In the genomic region with DNA sequence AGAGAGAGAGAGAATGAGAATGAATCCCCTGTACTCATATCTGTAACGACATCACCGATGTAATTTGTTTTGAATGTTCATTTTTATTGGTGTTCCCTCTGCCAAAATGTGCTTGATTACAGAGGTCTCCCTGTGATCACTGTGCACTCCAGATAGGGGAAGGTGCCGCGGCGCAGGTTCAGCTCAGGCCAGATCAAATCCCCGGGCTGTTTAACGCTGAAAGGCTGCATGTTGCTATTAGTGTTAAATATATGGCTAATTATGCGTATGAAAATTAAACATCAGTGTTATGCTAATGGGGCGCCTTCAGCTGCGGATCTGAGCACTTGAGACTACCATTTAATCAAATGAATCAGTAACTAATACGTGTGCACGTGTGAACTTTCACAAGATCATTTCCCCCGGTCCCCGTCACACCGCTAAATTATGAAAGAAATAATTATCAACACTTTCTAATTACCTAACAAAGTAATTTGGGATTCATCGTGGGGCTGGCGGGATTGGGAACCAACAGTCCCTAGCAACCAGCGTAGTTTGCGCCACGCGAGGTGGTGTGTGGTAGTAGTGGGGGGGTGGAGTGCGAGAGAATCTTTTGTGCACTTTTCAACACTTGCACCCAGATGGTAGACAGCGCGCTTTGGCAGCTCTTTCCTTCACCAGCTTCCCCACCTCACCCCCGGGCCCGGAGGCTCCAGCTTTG, we compare ENCODE assay signal across 8 mouse cellular contexts. TPM values are rescaled to one million over a fixed set of nuclear protein-coding genes. Genes with fewer than 3 reads are reported as not detected.
DNase-seq lines count a peak whose midpoint lies in the region; ATAC-seq and TF ChIP-seq lines count a peak whose summit lies in the region.

Gene Dlx1 (plus strand): TSS at position 100 of the 700 bp plus-strand sequence.

- peak within 1 kb of the TSS; percentile 52 for H3K4me3 ChIP-seq in heart, embryonic 12.5 days
- peak within 1 kb of the TSS; percentile 55 to 73 for H3K4me3 ChIP-seq in ES-E14 (ENCODE audit: insufficient read depth in 1 of 2, low read depth in 1 of 2, low read length in 2 of 2, poor library complexity in 1 of 2, severe bottlenecking in 1 of 2)
- peak within 1 kb of the TSS; percentile 47 for H3K4me3 ChIP-seq in forebrain, postnatal 0 days (ENCODE audit: low read depth, low read length)

- in situ Hi-C loops in ES-E14 (cut with MboI; ENCODE audit: low sequenced_read_pairs in 2 of 2, unreplicated experiment in 2 of 2), result loop anchor here (10.0 to 25.0 kb wide), 2 partner anchors 1053 to 1941 kb away; partner anchors contain the start of genes Lrp2 (in 1 of the 2) and Sp5 (in 1 of the 2)

- peak within 1 kb of the TSS; percentile 93 for H3K4me2 ChIP-seq in heart, embryonic 12.5 days
- peak within 1 kb of the TSS; percentile 63 for H3K4me2 ChIP-seq in forebrain, postnatal 0 days (ENCODE audit: low read depth)

- ATAC-seq in heart, embryonic 12.5 days (ENCODE audit: insufficient number of reproducible peaks, low FRiP score), result no peak
- ATAC-seq in forebrain, postnatal 0 days, result peak; percentile 66
- no peak for ATAC-seq in erythroid progenitor cell, adult 5-6 weeks (replicated peaks; ENCODE audit: low FRiP score, poor library complexity, severe bottlenecking)

- peaks cover 93% of the 10 kb centered on the region for H3K27me3 ChIP-seq in heart, embryonic 12.5 days (replicated peaks)
- peaks cover 43% of the 10 kb centered on the region for H3K27me3 ChIP-seq in forebrain, postnatal 0 days (ENCODE audit: insufficient read depth, low read length)

- no peaks in the 10 kb centered on the region for H3K36me3 ChIP-seq in heart, embryonic 12.5 days
- H3K36me3 ChIP-seq in ES-E14 (ENCODE audit: control insufficient read depth, insufficient read depth, low read length, poor library complexity, severe bottlenecking), result no peaks in the 10 kb centered on the region
- H3K36me3 ChIP-seq in forebrain, postnatal 0 days (ENCODE audit: insufficient read depth), result no peaks in the 10 kb centered on the region

- H3K4me1 ChIP-seq in heart, embryonic 12.5 days (replicated peaks), result peaks cover 21% of the 10 kb centered on the region
- peaks cover 0 to 8% of the 10 kb centered on the region in 2 experiments; a peak in 1 of 4 replicates for H3K4me1 ChIP-seq in ES-E14 (ENCODE audit: control insufficient read depth in 2 of 2, insufficient read depth in 2 of 2, low read length in 2 of 2, poor library complexity in 1 of 2)
- peaks cover 3% of the 10 kb centered on the region; the same call in 1 of the 2 replicates for H3K4me1 ChIP-seq in forebrain, postnatal 0 days (ENCODE audit: insufficient read depth)

- H3K9ac ChIP-seq in heart, embryonic 12.5 days, result no peak within 1 kb of the TSS
- H3K9ac ChIP-seq in ES-E14 (ENCODE audit: insufficient read depth, low read depth, low read length, poor library complexity, severe bottlenecking), result peak within 1 kb of the TSS; percentile 29; the same call in 1 of the 2 replicates
- peak within 1 kb of the TSS; percentile 71 for H3K9ac ChIP-seq in forebrain, postnatal 0 days

- no peaks in the 10 kb centered on the region for H3K9me3 ChIP-seq in heart, embryonic 12.5 days (replicated peaks)
- H3K9me3 ChIP-seq in ES-E14 (ENCODE audit: control insufficient read depth, insufficient read depth, low read depth, low read length), result no peaks in the 10 kb centered on the region
- no peaks in the 10 kb centered on the region for H3K9me3 ChIP-seq in forebrain, postnatal 0 days (ENCODE audit: low read length)

- no peak for DNase-seq in heart, adult 9 months (ENCODE audit: low spot score in 2 of 2)
- no peak for DNase-seq in ES-E14 (ENCODE audit: low read depth, low spot score)
- DNase-seq in forebrain, postnatal 0 days, result peak; percentile 77
- DNase-seq in left cerebral cortex, postnatal 4 days, result no peak
- DNase-seq in retina, postnatal 1 day, result peak; percentile 55
- no peak for DNase-seq in urinary bladder, postnatal 4 days (ENCODE audit: low spot score in 2 of 2)

- H3K27ac ChIP-seq in heart, embryonic 12.5 days (ENCODE audit: poor library complexity, severe bottlenecking), result no peak within 1 kb of the TSS
- H3K27ac ChIP-seq in ES-E14 (ENCODE audit: insufficient read depth, low read depth, low read length, poor library complexity, severe bottlenecking), result no peak within 1 kb of the TSS
- peak within 1 kb of the TSS; percentile 92 for H3K27ac ChIP-seq in forebrain, postnatal 0 days (ENCODE audit: low read depth, low read length)

- 2% methylated on average over 26 of the region's 26 CpGs for WGBS in heart, embryonic 12.5 days
- WGBS in forebrain, postnatal 0 days, result under 1% methylated on average over 26 of the region's 26 CpGs

- intact Hi-C loops in left cerebral cortex, postnatal 4 days (cut with DNase I), result loop anchor here (10.0 kb wide), 1 partner anchor 273 kb away; no protein-coding TSS in a partner anchor

- TF ChIP-seq CTCF in forebrain, postnatal 0 days (IDR thresholded peaks at IDR 0.05; ENCODE audit: low read depth), result 0 out of 2 replicates have a peak, but pooled peaks have one; percentile 2

TF ChIP-seq in ES-E14, 5 proteins besides CTCF, POLR2A, EP300 and RAD21:
- TF ChIP-seq HCFC1 (IDR thresholded peaks at IDR 0.05; ENCODE audit: borderline replicate concordance, insufficient read depth, low read length), result no peak
- no peak for TF ChIP-seq CHD2 (IDR thresholded peaks at IDR 0.05; ENCODE audit: low read depth, low read length)
- no peak for TF ChIP-seq ZC3H11A (IDR thresholded peaks at IDR 0.05; ENCODE audit: borderline replicate concordance, low read depth, low read length)
- no peak for TF ChIP-seq MAFK (IDR thresholded peaks at IDR 0.05; ENCODE audit: insufficient read depth, low read depth, low read length)
- no peak for TF ChIP-seq ZNF384 (IDR thresholded peaks at IDR 0.05; ENCODE audit: low read depth, low read length)
TF ChIP-seq in ES-E14: peak in this region for 0.

RNA-seq across cellular contexts. Expression of gene Dlx1, which starts in this region (rescaled TPM):
- polyA plus RNA-seq in heart, embryonic 12.5 days (2016; fragmentation: Nextera tagmentation; extraction: Ambion mirVana), result 0.08 and 0.47 TPM in 2 replicates
- 0.27 and 0.32 TPM in 2 replicates for total RNA-seq in ES-E14 (2012; rRNA removed)
- 73.5 and 80.2 TPM in 2 replicates for total RNA-seq in forebrain, postnatal 0 days (2014; rRNA removed)
- 105 and 139 TPM in 2 replicates for polyA plus RNA-seq in forebrain, postnatal 0 days (2015; fragmentation: Nextera tagmentation; extraction: Ambion mirVana)
- 10 to 100 TPM; 52.3 to 63.1 TPM for total RNA-seq in left cerebral cortex, postnatal 4 days (2021)
- total RNA-seq in erythroid progenitor cell, adult 5-6 weeks (2015; ENCODE audit: low replicate concordance), result 2.2 TPM in 1 of 2 replicates, not detected in the other
- total RNA-seq in erythroid progenitor cell, adult 5-6 weeks (2017; ENCODE audit: low replicate concordance), result not detected in 2 replicates

Comparison
In these comparisons a context has a peak if more than half of its experiments do, and no peak if none do; other contexts are left out.
1. RNA of gene Dlx1 (total RNA-seq): 73.5 to 80.2 TPM in forebrain, postnatal 0 days and 52.3 to 63.1 TPM in left cerebral cortex, postnatal 4 days; 0.27 to 0.32 TPM in ES-E14 and 2.2 TPM in erythroid progenitor cell, adult 5-6 weeks; every median in the first group is over 10 times any median in the second.
2. RNA of gene Dlx1 (polyA plus RNA-seq): 105 to 139 TPM in forebrain, postnatal 0 days; 0.08 to 0.47 TPM in heart, embryonic 12.5 days; every median in the first group is over 10 times any median in the second.
3. DNase-seq: peak in forebrain, postnatal 0 days (single experiment) and retina, postnatal 1 day (single experiment); none in heart, adult 9 months (0 of 2), ES-E14 (single experiment), left cerebral cortex, postnatal 4 days (single experiment) and urinary bladder, postnatal 4 days (0 of 2).
4. Peak in every context shown above with its lines, with median percentiles within 50 percentile points of each other: H3K4me3 ChIP-seq.